Mouse (Mus musculus) retina, postnatal 7 days (tissue): ENCODE results near the gene Akap13.
"Not testable (repeated sequence)": the region's sequence is repeated elsewhere in the genome, so short reads cannot be mapped to it uniquely, and the experiment has no call there.

Experiments used
- DNase-seq: peaks from one replicate; pipeline ENCODE4 v3.0.0-alpha.2; 2012; ENCODE audit warnings: low read depth, low spot score

The Akap13 gene

GRCm38 (mm10) chr7:75596058-75596748 lies 140.9 kb downstream of the Akap13 start:
- no peak for DNase-seq

- DNase-seq = no peak
Measured at GRCm38 (mm10) chr7:75597840-75598239, 142.5 kb downstream of the Akap13 start.

- no peak for DNase-seq
Measured at GRCm38 (mm10) chr7:75600360-75601075, 145.2 kb downstream of the Akap13 start.

- no peak for DNase-seq
Measured at GRCm38 (mm10) chr7:75607248-75607647, 151.9 kb downstream of the Akap13 start.

- no peak for DNase-seq
Measured at GRCm38 (mm10) chr7:75608716-75609115, 153.4 kb downstream of the Akap13 start.

- DNase-seq = no peak
Measured at GRCm38 (mm10) chr7:75609456-75610262, 154.3 kb downstream of the Akap13 start.

GRCm38 (mm10) chr7:75610391-75610790 lies 155.1 kb downstream of the Akap13 start:
- no peak for DNase-seq

GRCm38 (mm10) chr7:75611261-75611950 lies 156.1 kb downstream of the Akap13 start:
- DNase-seq = no peak

GRCm38 (mm10) chr7:75612000-75612682 lies 156.8 kb downstream of the Akap13 start:
- no peak for DNase-seq

- DNase-seq = no peak
Measured at GRCm38 (mm10) chr7:75612683-75613053, 157.3 kb downstream of the Akap13 start.

GRCm38 (mm10) chr7:75613240-75613639 lies 157.9 kb downstream of the Akap13 start:
- no peak for DNase-seq

- no peak for DNase-seq
Measured at GRCm38 (mm10) chr7:75614826-75615225, 159.5 kb downstream of the Akap13 start.

- not testable (repeated sequence) for DNase-seq
Measured at GRCm38 (mm10) chr7:75617246-75617645, 161.9 kb downstream of the Akap13 start.

GRCm38 (mm10) chr7:75618699-75619098 lies 163.4 kb downstream of the Akap13 start:
- no peak for DNase-seq

- DNase-seq = no peak
Measured at GRCm38 (mm10) chr7:75619875-75620274, 164.5 kb downstream of the Akap13 start.

- DNase-seq = no peak
Measured at GRCm38 (mm10) chr7:75620395-75620960, 165.1 kb downstream of the Akap13 start.

- DNase-seq = no peak
Measured at GRCm38 (mm10) chr7:75620976-75621375, 165.6 kb downstream of the Akap13 start.

- DNase-seq = no peak
Measured at GRCm38 (mm10) chr7:75627831-75628230, 172.5 kb downstream of the Akap13 start.

GRCm38 (mm10) chr7:75629669-75630068 lies 174.3 kb downstream of the Akap13 start:
- no peak for DNase-seq

- DNase-seq = no peak
Measured at GRCm38 (mm10) chr7:75632941-75633340, 177.6 kb downstream of the Akap13 start.

- no peak for DNase-seq
Measured at GRCm38 (mm10) chr7:75633393-75633792, 178.1 kb downstream of the Akap13 start.
